Mouse (Mus musculus): ENCODE results near the gene Alas2. TPM values are rescaled to one million over a fixed set of nuclear protein-coding genes. Genes with fewer than 3 reads are reported as not detected.

Gene Alas2
- total RNA-seq (2021): 1 to 10 TPM in 1 of 2 experiments, under 1 TPM in 1; 0.91 to 2.4 TPM

- intact Hi-C loops (cut with DNase I): no loop called here
- DNase-seq: no peak
Measured at GRCm38 (mm10) chrX:150547239-150547638, at the start of gene Alas2. Gene Alas2 (plus strand): TSS chrX:150547375.

- intact Hi-C loops (cut with DNase I): no loop called here
Measured at GRCm38 (mm10) chrX:150508696-150509095, 38.5 kb upstream of the Alas2 start.

GRCm38 (mm10) chrX:150510631-150511030 lies 36.5 kb upstream of the Alas2 start:
- intact Hi-C loops (cut with DNase I): no loop called here
- DNase-seq: no peak

More at GRCm38 (mm10) chrX:150508696-150509095, 38.5 kb upstream of the Alas2 start:
- no peak for DNase-seq

DNA sequence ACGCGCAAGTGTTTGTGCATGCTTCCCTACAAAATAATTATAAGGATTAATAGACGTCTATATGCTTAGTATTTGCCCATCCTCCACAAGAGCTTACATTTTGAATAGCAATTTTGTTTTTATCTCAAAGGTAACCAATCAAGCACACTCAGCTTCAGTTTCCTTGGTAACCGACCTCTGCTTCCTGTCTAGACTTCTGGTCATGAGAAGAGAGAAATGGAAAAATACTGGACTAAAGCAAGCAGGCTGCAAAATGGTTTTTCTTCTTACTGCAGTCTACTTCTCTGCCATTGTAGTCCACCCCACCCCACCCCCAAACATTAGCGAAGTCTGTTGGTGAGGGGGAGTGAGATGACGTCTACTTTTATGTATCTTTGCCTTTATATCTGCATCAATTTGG lies 35.9 kb upstream of the Alas2 start:
- intact Hi-C loops (cut with DNase I): no loop called here
- DNase-seq: no peak

DNA sequence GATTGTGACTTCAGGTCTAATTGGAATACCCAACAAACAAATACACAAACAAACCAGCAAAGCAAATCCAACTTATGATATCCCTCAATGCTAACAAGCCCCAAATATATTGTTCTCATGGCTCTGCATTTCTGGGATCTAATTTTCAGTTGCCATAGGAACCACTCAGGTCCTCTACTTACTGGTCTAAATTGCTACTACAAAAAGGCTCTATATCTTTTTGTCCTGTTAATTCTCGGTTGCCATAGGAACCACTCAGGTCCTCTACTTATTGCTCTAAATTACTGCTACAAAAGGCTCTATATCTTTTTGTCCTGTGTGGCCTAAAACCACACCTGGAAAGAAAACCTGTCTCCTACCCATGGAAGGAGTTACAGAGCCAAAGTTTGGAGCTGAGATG lies 33.0 kb upstream of the Alas2 start:
- no peak for DNase-seq
- intact Hi-C loops (cut with DNase I): no loop called here

GRCm38 (mm10) chrX:150516015-150516414 lies 31.2 kb upstream of the Alas2 start:
- no peak for DNase-seq
- intact Hi-C loops (cut with DNase I): no loop called here

- intact Hi-C loops (cut with DNase I): no loop called here
- DNase-seq: no peak
Measured at GRCm38 (mm10) chrX:150516477-150516876, 30.7 kb upstream of the Alas2 start.

GRCm38 (mm10) chrX:150540111-150540510 lies 7.1 kb upstream of the Alas2 start:
- intact Hi-C loops (cut with DNase I): no loop called here
- DNase-seq: no peak

GRCm38 (mm10) chrX:150541684-150542083 lies 5.5 kb upstream of the Alas2 start:
- no peak for DNase-seq
- intact Hi-C loops (cut with DNase I): no loop called here

GRCm38 (mm10) chrX:150549639-150550038 lies 2.5 kb downstream of the Alas2 start:
- intact Hi-C loops (cut with DNase I): no loop called here
- DNase-seq: no peak

DNA sequence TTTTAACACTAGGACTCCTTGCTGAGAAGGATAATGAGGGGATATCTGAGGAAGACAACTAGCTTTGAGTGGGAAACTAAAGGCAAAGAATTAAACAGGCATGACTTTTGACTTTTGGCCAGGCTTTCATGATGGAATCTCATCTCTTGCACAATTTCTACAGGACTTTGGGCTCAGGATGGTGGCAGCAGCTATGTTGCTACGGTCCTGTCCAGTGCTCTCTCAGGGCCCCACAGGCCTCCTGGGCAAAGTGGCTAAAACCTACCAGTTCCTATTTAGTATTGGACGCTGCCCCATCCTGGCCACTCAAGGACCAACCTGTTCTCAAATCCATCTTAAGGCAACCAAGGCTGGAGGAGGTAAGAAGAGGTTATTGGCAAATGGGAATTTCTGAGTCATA lies 4.8 kb downstream of the Alas2 start:
- intact Hi-C loops (cut with DNase I): no loop called here
- no peak for DNase-seq

DNA sequence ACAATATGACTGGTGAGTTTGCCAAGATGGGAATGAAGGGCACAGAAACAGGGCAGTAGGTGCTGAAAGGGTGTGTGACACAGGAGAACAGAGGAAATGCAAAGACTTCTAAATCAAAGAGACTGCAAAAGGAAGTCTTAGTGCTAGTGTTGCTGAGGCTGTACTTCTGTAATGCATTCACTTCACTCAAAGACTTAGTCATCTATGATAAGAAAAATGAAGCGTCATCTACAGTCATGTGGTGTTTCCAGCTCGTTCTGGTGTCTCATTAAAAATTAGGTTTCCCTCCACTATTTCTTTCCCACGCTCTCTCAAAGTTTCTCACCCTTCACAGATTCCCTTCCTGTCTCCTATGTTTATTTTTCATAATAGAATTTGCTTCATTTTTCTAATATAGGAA lies 6.9 kb downstream of the Alas2 start:
- intact Hi-C loops (cut with DNase I): no loop called here

DNA sequence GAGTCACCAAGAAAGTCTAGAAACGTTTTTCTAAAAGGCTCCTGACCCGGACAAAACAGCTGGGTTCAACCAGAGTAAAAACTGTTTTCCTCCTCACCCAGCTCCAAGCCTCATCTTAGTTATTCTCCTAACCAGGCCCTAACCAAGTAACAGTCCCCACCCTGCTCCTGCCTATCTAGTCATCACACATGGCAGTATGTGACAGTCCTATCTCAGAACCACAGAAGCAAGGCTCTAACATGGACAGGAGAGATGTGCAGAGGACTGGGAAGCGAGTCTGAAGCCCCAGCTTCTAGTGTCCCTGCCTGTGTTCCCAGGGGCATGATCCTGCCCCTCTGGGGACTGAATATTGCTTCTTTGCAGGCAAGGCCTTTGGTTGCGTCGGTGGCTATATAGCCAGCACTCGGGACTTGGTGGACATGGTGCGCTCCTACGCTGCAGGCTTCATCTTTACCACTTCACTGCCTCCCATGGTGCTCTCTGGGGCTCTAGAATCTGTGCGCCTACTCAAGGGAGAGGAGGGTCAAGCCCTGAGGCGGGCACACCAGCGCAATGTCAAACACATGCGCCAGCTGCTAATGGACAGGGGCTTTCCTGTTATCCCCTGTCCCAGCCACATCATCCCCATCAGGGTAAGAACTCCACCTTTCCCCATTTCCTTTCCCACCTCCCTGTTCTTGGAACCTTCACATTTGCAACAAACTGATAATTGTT lies 17.6 kb downstream of the Alas2 start:
- no peak for DNase-seq
- intact Hi-C loops (cut with DNase I): no loop called here

More for the DNA sequence above, 6.9 kb downstream of the Alas2 start:
- DNase-seq: no peak

GRCm38 (mm10) chrX:150581921-150582320 lies 34.7 kb downstream of the Alas2 start:
- DNase-seq: no peak
- intact Hi-C loops (cut with DNase I): no loop called here

- intact Hi-C loops (cut with DNase I): no loop called here
- DNase-seq: no peak
Measured at GRCm38 (mm10) chrX:150585116-150585515, 37.9 kb downstream of the Alas2 start.

- peak; percentile 78 for DNase-seq
- intact Hi-C loops (cut with DNase I): no loop called here
Measured at GRCm38 (mm10) chrX:150588023-150588764, 41.0 kb downstream of the Alas2 start, which contains the start of gene Pfkfb1. Gene Pfkfb1 (plus strand): TSS chrX:150588229.

- DNase-seq: no peak
- intact Hi-C loops (cut with DNase I): no loop called here
Measured at GRCm38 (mm10) chrX:150589696-150590095, 42.5 kb downstream of the Alas2 start, which contains the start of gene Apex2. Gene Apex2 (minus strand): TSS chrX:150589868.

GRCm38 (mm10) chrX:150593266-150594035 lies 46.3 kb downstream of the Alas2 start:
- intact Hi-C loops (cut with DNase I): no loop called here
- DNase-seq: no peak

DNA sequence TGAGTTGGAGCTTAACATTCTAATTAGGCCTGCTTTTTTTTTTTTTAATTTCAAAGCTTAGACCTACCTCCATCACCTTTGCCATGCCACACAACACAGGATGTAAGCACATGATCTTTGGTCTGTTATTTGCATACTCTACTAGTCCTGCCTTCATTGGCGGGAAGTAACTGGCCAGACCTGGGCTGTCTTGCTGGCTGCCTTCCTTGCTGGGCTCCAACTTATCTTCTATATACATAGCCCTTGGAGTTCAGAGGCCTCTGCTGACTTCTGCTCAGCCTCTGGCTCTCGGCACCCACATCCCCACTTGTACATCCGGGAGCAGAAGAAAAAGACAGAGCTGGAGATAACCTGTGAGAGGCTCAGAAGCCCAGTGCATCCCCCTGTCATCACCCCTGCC lies 47.0 kb downstream of the Alas2 start:
- intact Hi-C loops (cut with DNase I): no loop called here

GRCm38 (mm10) chrX:150595016-150595760 lies 48.0 kb downstream of the Alas2 start:
- no peak for DNase-seq
- intact Hi-C loops (cut with DNase I): no loop called here

More for the DNA sequence above, 47.0 kb downstream of the Alas2 start:
- DNase-seq: no peak
